Mouse (Mus musculus) olfactory bulb, adult 2 months (tissue): ENCODE results near the gene Nrbp1.
"Not testable (repeated sequence)": the region's sequence is repeated elsewhere in the genome, so short reads cannot be mapped to it uniquely, and the experiment has no call there.

Experiments used
- CTCF ChIP-seq: fragments of 200-500 bp; IDR thresholded peaks from 2 replicates; pipeline ENCODE4 v1.5.1; 2012; ENCODE audit warnings: low read depth, mild to moderate bottlenecking, low read length, moderate library complexity; ENCODE audit not compliant: insufficient read depth
- POLR2A ChIP-seq: fragments of 200-500 bp; IDR thresholded peaks from 2 replicates; pipeline ENCODE4 v1.6.1; 2012; ENCODE audit warnings: mild to moderate bottlenecking, low read depth, low read length, moderate library complexity; ENCODE audit not compliant: insufficient read depth

DNA sequence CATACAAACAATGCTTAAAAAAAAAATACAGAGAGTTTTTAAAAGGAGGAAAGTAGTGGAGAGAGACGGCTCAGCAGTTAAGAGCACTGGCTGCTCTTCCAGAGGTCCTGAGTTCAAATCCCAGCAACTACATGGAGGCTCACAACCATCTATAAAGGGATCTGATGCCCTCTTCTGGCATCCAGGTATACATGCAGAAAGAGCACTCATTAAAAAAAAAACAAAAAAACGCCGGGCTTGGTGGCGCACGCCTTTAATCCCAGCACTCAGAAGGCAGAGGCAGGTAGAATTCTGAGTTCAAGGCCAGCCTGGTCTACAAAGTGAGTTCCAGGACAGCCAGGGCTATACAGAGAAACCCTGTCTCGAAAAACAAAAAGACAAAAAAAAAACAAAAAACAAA, 24.1 kb upstream of the Nrbp1 start:
- not testable (repeated sequence) for TF ChIP-seq POLR2A, CTCF
